In the genomic region with DNA sequence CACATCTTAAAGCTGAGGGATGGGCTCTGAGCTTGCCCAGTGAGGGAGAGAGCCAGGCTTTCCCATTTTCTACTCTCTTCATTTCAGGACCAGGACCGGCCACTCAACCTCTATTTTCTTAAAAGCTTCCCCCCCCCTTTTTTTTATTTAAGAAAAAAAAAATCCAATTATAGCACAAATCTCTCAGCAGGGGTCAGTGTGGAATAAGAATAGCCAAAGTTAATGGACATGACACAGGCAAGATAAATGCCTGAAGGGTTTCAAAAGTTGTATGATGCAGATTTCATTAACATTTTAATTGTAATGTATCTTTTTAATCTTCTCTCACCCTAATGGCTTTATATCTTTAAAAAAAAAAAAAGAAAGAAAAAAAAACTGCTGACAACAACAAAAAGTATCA, we compare ENCODE assay signal across 23 mouse cellular contexts. TPM values are rescaled to one million over a fixed set of nuclear protein-coding genes. Genes with fewer than 3 reads are reported as not detected.
A peak's percentile ranks its signal among the peaks of the same experiment; 100 is the strongest.
DNase-seq lines count a peak whose midpoint lies in the region; ATAC-seq and TF ChIP-seq lines count a peak whose summit lies in the region.
"Had no signal": no experiment of that assay in that cellular context is flagged by ENCODE, and none has a peak within 500 bp of the region (broad histone marks: within the 10 kb centered on the region; RNA-seq: fewer than 3 reads in every experiment).

No protein-coding gene starts in this region.

- no peaks in the 10 kb centered on the region for H3K27me3 ChIP-seq in intestine, postnatal 0 days (replicated peaks; ENCODE audit: control insufficient read depth, insufficient read depth, low read length)
- no peaks in the 10 kb centered on the region for H3K27me3 ChIP-seq in intestine, embryonic 16.5 days (replicated peaks; ENCODE audit: control insufficient read depth, insufficient read depth, low read length)
- no peaks in the 10 kb centered on the region for H3K27me3 ChIP-seq in lung, postnatal 0 days (replicated peaks; ENCODE audit: insufficient read depth, low read length)
- no peaks in the 10 kb centered on the region for H3K27me3 ChIP-seq in stomach, postnatal 0 days (ENCODE audit: control insufficient read depth, insufficient read depth, low read length)

- no peaks in the 10 kb centered on the region for H3K36me3 ChIP-seq in intestine, postnatal 0 days (ENCODE audit: control insufficient read depth, insufficient read depth)
- H3K36me3 ChIP-seq in intestine, embryonic 16.5 days (ENCODE audit: control insufficient read depth, insufficient read depth, low read length): no peaks in the 10 kb centered on the region
- H3K36me3 ChIP-seq in lung, postnatal 0 days (ENCODE audit: insufficient read depth, low read length): no peaks in the 10 kb centered on the region
- H3K36me3 ChIP-seq in stomach, postnatal 0 days (ENCODE audit: control insufficient read depth, insufficient read depth, low read length): no peaks in the 10 kb centered on the region
- H3K36me3 ChIP-seq: G1E; limb, embryonic 12.5 days; midbrain, embryonic 12.5 days; neural tube, embryonic 12.5 days had no signal

- no peak for ATAC-seq in intestine, postnatal 0 days
- ATAC-seq in intestine, embryonic 16.5 days: no peak
- no peak for ATAC-seq in lung, postnatal 0 days
- ATAC-seq in stomach, postnatal 0 days (ENCODE audit: low FRiP score, low TSS enrichment): no peak
- ATAC-seq: CD4-positive, CD25-positive, alpha-beta regulatory T cell, adult 4 months; forebrain, embryonic 14.5 days had no signal

- intact Hi-C loops in gastrocnemius, adult 2 months (cut with DNase I): no loop called here

- peaks cover 26% of the 10 kb centered on the region for H3K4me1 ChIP-seq in intestine, postnatal 0 days (replicated peaks; ENCODE audit: control insufficient read depth, insufficient read depth, low read length)
- H3K4me1 ChIP-seq in intestine, embryonic 16.5 days (ENCODE audit: control insufficient read depth, insufficient read depth, low read length): peaks cover 40% of the 10 kb centered on the region
- H3K4me1 ChIP-seq in lung, postnatal 0 days (ENCODE audit: insufficient read depth, low read depth, low read length): peaks cover 8% of the 10 kb centered on the region
- H3K4me1 ChIP-seq in stomach, postnatal 0 days (replicated peaks; ENCODE audit: control insufficient read depth, insufficient read depth): peaks cover 10% of the 10 kb centered on the region

- no peaks in the 10 kb centered on the region for H3K9me3 ChIP-seq in intestine, postnatal 0 days (ENCODE audit: control insufficient read depth)
- H3K9me3 ChIP-seq in intestine, embryonic 16.5 days (ENCODE audit: control insufficient read depth, low read length): no peaks in the 10 kb centered on the region
- no peaks in the 10 kb centered on the region for H3K9me3 ChIP-seq in lung, postnatal 0 days (ENCODE audit: low read length)
- no peaks in the 10 kb centered on the region for H3K9me3 ChIP-seq in stomach, postnatal 0 days (ENCODE audit: control insufficient read depth, low read length)
- H3K9me3 ChIP-seq: G1E; limb, embryonic 12.5 days; midbrain, embryonic 12.5 days; neural tube, embryonic 12.5 days had no signal

- H3K27ac ChIP-seq in gastrocnemius, adult 2 months: peak overlapping the region; percentile 94
- H3K27ac ChIP-seq in intestine, postnatal 0 days (ENCODE audit: low read depth, low read length): no peak overlapping the region
- H3K27ac ChIP-seq in intestine, embryonic 16.5 days (ENCODE audit: low read length): no peak overlapping the region
- no peak overlapping the region for H3K27ac ChIP-seq in lung, postnatal 0 days (ENCODE audit: low read length)
- H3K27ac ChIP-seq in stomach, postnatal 0 days (replicated peaks): no peak overlapping the region
- H3K27ac ChIP-seq: limb, embryonic 12.5 days; liver, embryonic 14.5 days; midbrain, embryonic 12.5 days; neural tube, embryonic 12.5 days had no signal

- DNase-seq in gastrocnemius, adult 2 months: no peak
- no peak for DNase-seq in gastrocnemius, adult 8-10 months (ENCODE audit: low spot score in 2 of 2)
- DNase-seq in lung, postnatal 0 days (ENCODE audit: low spot score): peak; percentile 58
- no peak for DNase-seq in lung, postnatal 36 days
- DNase-seq in stomach, postnatal 0 days (ENCODE audit: low spot score): no peak
- no peak for DNase-seq in MN1 (ENCODE audit: low spot score)
- DNase-seq: adrenal gland, postnatal 25 days; cerebellum, adult 9-10 months; gastrocnemius, postnatal 10 days; heart, adult 18-20 months; kidney, adult 8-10 months; kidney, postnatal 25 days; right cerebral cortex, postnatal 25 days; spleen, adult 18-20 months had no signal

- WGBS in intestine, postnatal 0 days: 77% methylated on average over 1 of the region's 1 CpGs
- WGBS in intestine, embryonic 16.5 days: 75% methylated on average over 1 of the region's 1 CpGs
- WGBS in lung, postnatal 0 days: 60% methylated on average over 1 of the region's 1 CpGs
- 65% methylated on average over 1 of the region's 1 CpGs for WGBS in stomach, postnatal 0 days

- no peak overlapping the region for H3K9ac ChIP-seq in intestine, postnatal 0 days (ENCODE audit: low read depth, low read length)
- no peak overlapping the region for H3K9ac ChIP-seq in intestine, embryonic 16.5 days (ENCODE audit: low read depth, low read length)
- no peak overlapping the region for H3K9ac ChIP-seq in lung, postnatal 0 days (replicated peaks; ENCODE audit: low read depth)
- H3K9ac ChIP-seq in stomach, postnatal 0 days (ENCODE audit: low read length): no peak overlapping the region
- H3K9ac ChIP-seq: limb, embryonic 12.5 days; liver, embryonic 14.5 days; midbrain, embryonic 12.5 days; neural tube, embryonic 12.5 days had no signal

- no peak overlapping the region for H3K4me2 ChIP-seq in intestine, postnatal 0 days (replicated peaks; ENCODE audit: low read depth)
- H3K4me2 ChIP-seq in intestine, embryonic 16.5 days (ENCODE audit: low read depth, low read length): no peak overlapping the region
- no peak overlapping the region for H3K4me2 ChIP-seq in lung, postnatal 0 days (replicated peaks; ENCODE audit: low read depth, low read length)
- H3K4me2 ChIP-seq in stomach, postnatal 0 days (replicated peaks; ENCODE audit: low read depth): no peak overlapping the region
- H3K4me2 ChIP-seq: limb, embryonic 12.5 days; midbrain, embryonic 12.5 days; neural tube, embryonic 12.5 days had no signal

- peak; percentile 31 for TF ChIP-seq CTCF in gastrocnemius, adult 2 months (IDR thresholded peaks at IDR 0.05)
- peak; percentile 43 for TF ChIP-seq CTCF in intestine, postnatal 0 days (IDR thresholded peaks at IDR 0.05; ENCODE audit: low read depth)
- TF ChIP-seq CTCF in lung, postnatal 0 days (IDR thresholded peaks at IDR 0.05): peak; percentile 36
- peak; percentile 51 for TF ChIP-seq CTCF in stomach, postnatal 0 days (IDR thresholded peaks at IDR 0.05; ENCODE audit: low read depth)

- H3K4me3 ChIP-seq in gastrocnemius, adult 2 months: no peak overlapping the region
- H3K4me3 ChIP-seq in intestine, postnatal 0 days (ENCODE audit: low read depth, low read length): no peak overlapping the region
- no peak overlapping the region for H3K4me3 ChIP-seq in intestine, embryonic 16.5 days (ENCODE audit: low read length)
- H3K4me3 ChIP-seq in lung, postnatal 0 days (ENCODE audit: low read depth, low read length): no peak overlapping the region
- no peak overlapping the region for H3K4me3 ChIP-seq in stomach, postnatal 0 days (ENCODE audit: low read depth, low read length)
- H3K4me3 ChIP-seq: limb, embryonic 12.5 days; midbrain, embryonic 12.5 days; neural tube, embryonic 12.5 days had no signal

- no peak for TF ChIP-seq EP300 in lung, postnatal 0 days (IDR thresholded peaks at IDR 0.05)
- no peak for TF ChIP-seq EP300 in stomach, postnatal 0 days (optimal IDR thresholded peaks at IDR 0.05)

RNA-seq across cellular contexts. Expression of a gene that starts 5.4 kb away (rescaled TPM):
- total RNA-seq in gastrocnemius, adult 2 months (2021): 10 to 100 TPM; 18.9 to 32.6 TPM
- 10 to 100 TPM; 20.9 to 25.5 (median 22.8) TPM for total RNA-seq in gastrocnemius, adult 8-10 months (2022)
- 14.1 and 14.2 TPM in 2 replicates for polyA plus RNA-seq in intestine, postnatal 0 days (2015; fragmentation: Nextera tagmentation; extraction: Ambion mirVana)
- 18.6 and 20.4 TPM in 2 replicates for polyA plus RNA-seq in intestine, embryonic 16.5 days (2015; fragmentation: Nextera tagmentation; extraction: Ambion mirVana)
- 7.1 and 9.2 TPM in 2 replicates for polyA plus RNA-seq in lung, postnatal 0 days (2015; fragmentation: Nextera tagmentation; extraction: Ambion mirVana)
- polyA plus RNA-seq in stomach, postnatal 0 days (2015; fragmentation: Nextera tagmentation; extraction: Ambion mirVana): 12.6 and 13.3 TPM in 2 replicates
